Mouse (Mus musculus) inflammation-experienced regulatory T-cells, adult 6 months (primary cell): ENCODE data around the gene Ambn. TPM values are rescaled to one million over a fixed set of nuclear protein-coding genes. Genes with fewer than 3 reads are reported as not detected.
A peak's percentile ranks its signal among the peaks of the same experiment; 100 is the strongest.
"Not testable (repeated sequence)": the region's sequence is repeated elsewhere in the genome, so short reads cannot be mapped to it uniquely, and the experiment has no call there.

Source experiments
- ATAC-seq: one replicate; pipeline ENCODE4 v1.8.0; 2017
- polyA plus RNA-seq, 3 experiments: library from polyadenylated mRNA; unstranded; fragments of 100-300 nt; shearing (Covaris generic); gene quantifications; one replicate each; pipeline ENCODE4 v1.2.1; 2017

Ambn gene
- polyA plus RNA-seq: not detected

- no peak for ATAC-seq
Observed at GRCm38 (mm10) chr5:88455691-88456090, at the start of gene Ambn. TSS of gene Ambn (plus strand) at chr5:88455991.

GRCm38 (mm10) chr5:88420319-88421065 lies 35.3 kb upstream of the Ambn start:
- no peak for ATAC-seq

- not testable (repeated sequence) for ATAC-seq
Observed at GRCm38 (mm10) chr5:88424892-88425291, 30.9 kb upstream of the Ambn start.

- no peak for ATAC-seq
Observed at GRCm38 (mm10) chr5:88426753-88427152, 29.0 kb upstream of the Ambn start.

DNA sequence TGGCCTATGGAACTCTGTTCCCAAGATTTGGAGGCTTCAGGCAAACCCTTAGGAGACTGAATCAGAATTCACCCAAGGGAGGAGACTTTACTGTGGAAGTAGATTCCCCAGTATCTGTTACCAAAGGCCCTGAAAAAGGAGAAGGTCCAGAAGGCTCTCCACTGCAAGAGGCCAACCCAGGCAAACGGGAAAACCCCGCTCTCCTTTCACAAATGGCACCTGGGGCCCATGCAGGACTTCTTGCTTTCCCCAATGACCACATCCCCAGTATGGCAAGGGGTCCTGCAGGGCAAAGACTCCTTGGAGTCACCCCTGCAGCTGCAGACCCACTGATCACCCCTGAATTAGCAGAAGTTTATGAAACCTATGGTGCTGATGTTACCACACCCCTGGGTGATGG lies 11.7 kb downstream of the Ambn start:
- ATAC-seq: no peak

DNA sequence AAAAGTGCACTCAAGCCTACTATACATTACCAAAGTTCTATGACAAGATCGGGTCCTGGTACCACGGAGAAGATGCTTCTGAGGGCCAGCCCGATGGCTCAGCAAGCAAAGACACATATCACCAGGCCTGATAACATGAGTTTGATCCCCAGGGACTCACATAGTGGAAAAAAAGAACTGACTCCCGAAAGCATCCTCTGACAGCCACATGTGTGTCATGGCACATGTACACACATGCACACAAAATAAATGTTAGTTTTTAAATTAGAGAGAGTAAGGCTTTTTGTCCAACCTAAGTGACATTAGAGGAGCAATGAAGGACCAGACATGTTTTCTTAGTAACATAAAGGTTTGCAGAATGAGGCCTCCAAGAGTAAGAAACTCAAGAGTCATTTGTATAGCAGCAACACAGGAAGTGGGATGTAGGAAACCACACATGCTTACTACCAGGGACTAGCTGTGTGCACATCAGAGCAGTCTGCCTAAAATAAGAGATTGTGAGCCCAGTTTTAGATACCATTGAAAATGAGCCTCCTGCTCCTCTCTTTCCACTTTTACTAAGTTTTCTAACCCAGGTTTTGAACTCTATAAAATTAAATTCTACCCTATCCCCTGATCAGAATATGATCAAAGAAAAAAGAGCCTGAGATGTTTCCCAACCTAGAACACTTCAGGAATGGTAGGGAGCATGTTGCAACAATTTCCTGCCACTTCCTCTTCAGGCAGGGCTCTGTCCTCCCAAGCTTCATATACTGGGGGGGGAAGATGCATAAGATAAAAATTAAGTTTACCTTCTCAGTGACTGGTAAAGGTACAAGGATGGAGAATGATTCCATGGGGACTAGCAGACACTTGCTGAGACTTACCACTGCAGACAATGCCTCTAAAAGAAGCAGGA lies 13.3 kb downstream of the Ambn start:
- ATAC-seq: no peak

- ATAC-seq: no peak
Observed at GRCm38 (mm10) chr5:88487675-88488074, 31.9 kb downstream of the Ambn start, which contains the start of gene Enam. TSS of gene Enam (plus strand) at chr5:88487975.

DNA sequence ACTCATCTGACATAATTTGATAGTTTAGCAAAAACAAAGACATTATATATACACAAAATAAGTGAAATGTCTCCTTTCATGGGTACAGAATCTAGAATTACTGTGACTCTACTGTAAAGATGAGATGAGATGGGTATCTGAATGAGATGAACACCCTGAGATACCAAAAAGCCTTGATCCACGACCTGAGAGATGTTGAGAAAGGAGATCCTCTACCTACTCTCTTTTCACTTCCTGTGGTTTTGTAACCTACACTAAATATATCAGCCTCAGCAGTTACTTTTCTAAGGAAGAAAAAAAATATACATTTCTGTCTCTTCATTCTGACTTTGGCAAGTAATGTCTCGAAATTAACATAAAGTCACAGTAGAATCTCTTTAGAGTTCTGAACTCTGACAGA lies 33.2 kb downstream of the Ambn start:
- no peak for ATAC-seq

DNA sequence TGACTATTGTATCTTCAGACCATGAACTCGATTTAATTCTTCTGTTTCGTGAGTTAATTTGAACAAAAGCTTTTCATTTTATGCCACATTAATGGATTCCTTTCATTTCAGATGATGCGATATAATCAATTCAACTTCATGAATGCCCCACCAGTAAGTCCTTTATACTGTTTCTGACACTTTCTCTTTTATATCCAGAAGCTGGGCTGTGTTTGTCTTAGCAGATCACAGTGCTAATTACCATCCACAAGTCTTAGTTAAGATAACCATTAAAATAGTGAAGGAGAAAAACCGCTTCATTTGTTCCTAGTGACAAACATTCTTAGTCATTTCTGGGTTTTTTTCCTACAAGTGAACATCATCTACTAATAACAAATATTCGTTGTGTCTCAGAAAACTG lies 35.3 kb downstream of the Ambn start:
- ATAC-seq: no peak

DNA sequence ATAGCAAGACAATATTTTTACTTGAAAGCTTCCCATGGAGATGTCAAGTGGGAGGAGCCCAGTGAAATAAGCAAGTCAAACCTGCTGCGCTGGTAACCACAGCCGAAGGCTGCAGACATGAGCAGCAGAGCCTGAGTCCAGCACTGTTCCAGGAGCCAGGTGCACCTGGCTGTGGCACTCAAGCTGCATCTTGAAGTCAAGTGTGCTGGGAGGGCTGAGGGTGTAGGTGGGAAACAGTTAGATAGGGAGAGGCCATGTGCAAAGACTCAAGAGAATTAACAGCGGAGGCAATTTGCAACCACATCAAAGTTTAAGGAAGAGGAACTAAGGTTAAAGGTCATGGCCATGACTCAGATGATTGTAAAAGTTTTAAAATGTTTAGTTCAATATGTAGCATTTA lies 44.0 kb downstream of the Ambn start:
- peak; percentile 77 for ATAC-seq

DNA sequence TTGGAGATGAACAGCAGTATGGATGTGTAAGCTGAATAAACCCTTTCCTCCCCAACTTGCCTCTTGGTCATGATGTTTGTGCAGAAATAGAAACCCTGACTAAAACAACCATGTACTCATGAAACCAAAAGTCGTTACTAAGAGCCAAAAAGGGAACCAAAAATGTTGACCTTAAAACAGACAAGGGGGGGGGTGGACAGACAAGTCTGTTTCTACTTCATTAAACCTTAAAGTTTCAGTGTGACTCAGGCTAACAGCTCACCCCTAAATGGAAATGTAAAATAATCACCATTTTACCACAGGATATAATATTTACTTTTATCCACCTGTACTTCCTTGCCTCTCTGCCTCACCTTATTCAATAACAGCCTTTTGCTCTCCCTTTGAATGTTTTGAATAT lies 52.8 kb downstream of the Ambn start:
- no peak for ATAC-seq

DNA sequence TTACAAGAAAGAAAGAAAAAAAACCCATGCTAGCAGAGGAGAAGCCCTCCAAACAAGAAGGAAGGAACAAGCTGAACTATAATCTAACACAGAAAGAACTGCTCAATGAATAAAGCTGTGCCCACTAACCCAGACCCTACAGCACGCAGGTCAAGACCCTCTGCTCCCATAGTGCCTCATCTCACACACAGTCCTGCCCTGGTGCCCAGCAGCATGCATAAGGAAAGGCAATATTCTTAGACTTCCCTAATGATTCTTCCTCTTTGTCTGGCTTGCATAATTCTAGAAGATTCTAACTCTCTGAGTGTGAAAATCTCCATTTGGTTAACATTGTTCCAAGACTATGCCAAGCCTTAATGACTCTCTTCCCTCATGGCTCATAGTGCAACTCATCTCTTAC lies 53.2 kb downstream of the Ambn start:
- ATAC-seq: no peak

Other genes starting within 250 kb of the Ambn start
- not detected for gene Gm7714, start 187.1 kb upstream of the Ambn start, polyA plus RNA-seq
- gene Prol1, start 138.7 kb upstream of the Ambn start, polyA plus RNA-seq: not detected
- not detected for gene Amtn, start 79.9 kb upstream of the Ambn start, polyA plus RNA-seq
- under 1 TPM in 1 of 3 experiments, not detected in 2; 0.09 TPM for gene Enam, start 32.0 kb downstream of the Ambn start, polyA plus RNA-seq
- gene Jchain, start 71.9 kb downstream of the Ambn start, polyA plus RNA-seq: 10 to 100 TPM; 13.7 to 95.4 (median 24.5) TPM
- gene Utp3, start 98.5 kb downstream of the Ambn start, polyA plus RNA-seq: 10 to 100 TPM; 84.0 to 91.4 (median 88.5) TPM
- 1 to 10 TPM; 2.2 to 3.8 (median 3.7) TPM for gene Rufy3, start 109.0 kb downstream of the Ambn start, polyA plus RNA-seq
- gene Grsf1, start 220.2 kb downstream of the Ambn start, polyA plus RNA-seq: 10 to 100 TPM in 1 of 3 experiments, 1 to 10 TPM in 2; 5.7 to 10.0 (median 7.8) TPM